Mouse (Mus musculus) cerebellum, postnatal 25 days (tissue): ENCODE measurements around the gene Arhgap19.

ENCODE experiments used
- DNase-seq, 2 experiments: peaks; one replicate each; pipeline ENCODE4 v3.0.0; 2021; ENCODE audit warnings: mixed read lengths in 2 of 2

Arhgap19 gene

DNA sequence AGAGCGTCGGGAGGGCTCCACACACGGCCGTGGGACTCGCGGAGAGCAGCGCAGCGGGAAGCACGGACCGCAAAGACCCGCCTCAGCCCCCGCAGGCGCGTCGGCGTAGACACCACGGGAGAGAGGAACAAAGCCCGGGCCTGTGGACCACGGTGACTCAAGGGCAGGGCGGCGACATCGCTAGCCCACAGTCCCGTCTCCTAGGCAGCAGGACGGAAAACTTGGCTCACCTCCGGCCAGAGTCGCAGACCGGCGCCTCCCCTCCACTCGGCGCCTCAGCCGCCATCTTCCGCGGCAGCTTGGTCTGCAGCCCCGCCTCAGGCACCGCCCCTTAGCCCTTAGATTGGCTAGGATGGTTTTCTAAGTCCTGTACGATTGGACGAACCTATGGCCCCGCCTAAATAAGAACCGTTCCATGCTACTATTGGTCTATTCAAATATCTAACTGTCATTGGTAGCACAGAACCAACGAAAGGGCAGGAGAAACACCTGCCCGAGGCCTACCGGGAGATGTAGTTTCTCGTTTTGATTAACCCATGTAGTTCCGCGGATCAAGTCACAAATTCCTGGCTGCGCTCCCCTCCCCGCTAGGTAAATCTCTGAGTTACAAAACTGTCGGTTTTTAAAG is at the start of gene Arhgap19:
Gene Arhgap19, minus strand, starts transcription at position 306 of the 628 bp plus-strand sequence.
- DNase-seq, result peak; percentile 88 to 92

DNA sequence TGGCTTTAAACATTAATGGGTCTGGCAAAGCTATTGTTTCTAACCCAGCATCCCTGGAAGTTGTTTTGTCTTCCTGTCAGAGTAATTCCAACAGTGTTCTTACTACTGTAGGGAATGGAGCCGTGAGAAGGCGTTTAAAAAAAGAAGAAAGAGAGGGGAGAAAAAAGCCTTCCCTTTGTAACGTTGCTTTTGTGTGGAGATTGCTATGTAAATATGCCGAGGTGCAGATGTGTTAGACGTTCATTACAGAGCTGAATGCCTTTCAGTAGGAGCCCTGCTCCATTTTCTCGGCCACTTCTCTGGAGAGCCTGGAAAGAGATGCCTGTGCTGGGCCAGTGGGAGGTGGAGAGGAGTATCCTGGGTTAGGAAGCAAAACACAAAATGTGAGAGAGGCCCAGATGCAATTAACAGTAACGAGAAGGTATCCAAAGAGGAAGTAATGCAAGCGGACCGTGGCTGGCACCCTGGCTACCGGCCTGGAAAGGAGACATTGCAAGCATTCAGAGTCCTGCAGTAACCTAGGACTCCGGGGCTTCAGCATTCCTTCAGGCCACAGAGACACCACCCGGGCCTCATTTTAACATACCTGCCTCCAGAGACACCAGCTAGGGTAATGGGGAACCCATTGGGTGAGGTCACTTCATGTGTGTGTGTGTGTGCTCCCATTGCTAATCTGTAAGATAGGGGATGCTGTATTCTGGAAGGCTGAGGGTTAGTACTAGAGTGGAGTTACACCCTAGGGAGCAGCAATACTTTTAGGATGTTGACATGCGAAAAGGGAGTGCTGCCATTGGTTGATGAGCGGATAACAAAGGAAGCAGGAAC is 49.1 kb upstream of the Arhgap19 start:
- no peak for DNase-seq

DNA sequence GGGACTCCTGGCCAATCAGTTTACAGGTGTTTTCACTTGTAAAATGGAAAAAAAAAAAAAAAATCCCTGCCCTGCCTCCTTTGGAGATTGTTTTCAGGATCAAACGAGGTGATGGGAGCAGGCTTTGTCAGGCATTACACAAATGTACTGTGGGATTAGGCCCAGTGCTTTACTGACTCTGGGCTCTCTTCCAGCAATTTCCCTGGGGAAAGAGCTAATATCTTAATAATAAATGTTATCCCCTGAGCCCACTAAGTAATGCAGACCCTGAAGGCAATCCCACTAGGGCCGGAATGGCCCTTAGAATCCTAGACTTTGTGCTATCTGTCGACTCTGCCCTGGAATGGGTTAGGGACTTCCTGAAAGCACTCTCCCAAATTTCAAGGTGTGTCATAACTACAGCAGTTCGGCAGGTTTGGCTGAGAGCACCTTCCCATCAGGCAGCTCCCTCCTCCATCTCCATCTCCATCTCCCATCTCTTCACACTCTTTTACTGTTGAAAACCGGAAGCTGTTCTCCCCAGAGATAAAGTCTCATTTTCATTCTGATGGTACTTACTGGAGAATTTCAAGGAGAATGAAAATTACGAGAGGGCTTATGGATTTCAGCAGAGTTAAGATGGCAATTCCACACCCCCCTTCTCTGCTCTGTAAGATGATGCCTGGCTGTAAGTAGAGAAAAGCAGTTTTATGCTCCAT is 48.3 kb upstream of the Arhgap19 start:
- no peak for DNase-seq

DNA sequence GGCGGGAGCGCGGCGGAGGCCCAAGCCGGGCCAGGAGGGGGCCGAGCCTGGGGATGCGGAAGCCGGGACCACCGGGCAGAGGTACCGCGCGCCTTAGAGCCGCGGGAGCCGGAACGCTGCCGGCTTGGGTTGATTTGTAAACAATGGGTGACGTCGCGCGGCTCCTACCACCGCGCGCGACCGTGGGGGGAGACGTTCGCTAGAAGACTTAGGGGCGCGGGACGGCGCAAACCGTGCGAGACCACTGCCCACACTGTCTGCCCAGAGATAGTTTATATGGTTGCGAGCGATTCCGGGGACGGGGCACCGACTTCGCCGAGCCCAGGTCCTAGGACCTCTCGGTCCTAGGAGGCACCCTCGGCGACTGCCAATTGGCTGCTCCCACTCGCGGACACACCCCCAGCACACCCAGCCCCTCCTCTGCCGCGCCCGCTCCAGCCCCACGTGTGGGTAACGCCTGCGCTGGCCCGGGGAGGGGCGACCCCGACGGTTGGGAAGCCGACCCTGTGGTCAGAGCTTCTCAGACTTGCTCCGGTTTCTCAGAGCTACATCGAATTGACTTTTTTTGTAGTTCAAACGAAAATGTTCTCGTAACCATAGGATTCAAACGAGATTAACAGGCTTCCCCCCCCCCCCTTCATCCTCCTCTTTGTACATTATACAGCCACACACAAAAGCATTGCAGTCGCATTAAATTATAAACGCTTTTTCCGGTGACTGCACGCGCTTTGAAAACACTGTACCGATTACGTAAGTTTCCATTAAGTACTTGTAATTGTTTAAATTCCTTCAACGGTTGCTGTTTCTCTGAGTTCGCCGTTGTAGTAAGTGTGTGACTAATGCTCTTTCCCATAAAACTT is 46.4 kb upstream of the Arhgap19 start, which contains the start of gene Frat2:
Gene Frat2, minus strand, starts transcription at position 141 of the 860 bp plus-strand sequence.
- DNase-seq, result peak; percentile 92 to 93

DNA sequence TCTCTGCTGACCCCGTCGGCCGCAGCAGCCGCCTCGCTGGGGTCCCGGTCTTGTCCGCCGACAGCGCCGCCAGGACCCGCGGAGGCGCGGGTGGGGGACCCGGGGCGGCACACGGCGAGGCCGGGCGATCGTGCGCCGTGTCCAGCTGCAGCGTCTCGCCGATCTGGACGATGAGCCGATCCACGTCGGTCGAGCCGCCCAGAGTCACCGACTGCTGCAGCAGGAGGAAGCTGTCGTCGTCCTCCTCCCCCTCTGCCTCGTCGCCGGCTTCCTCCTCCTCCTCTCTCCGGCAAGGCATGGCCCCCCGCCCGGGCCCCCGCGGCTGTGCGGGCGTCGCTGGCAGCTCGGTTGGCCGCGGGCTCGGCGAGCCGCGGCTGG is 45.8 kb upstream of the Arhgap19 start:
- DNase-seq, result peak in 1 of 2 experiments; percentile 67

DNA sequence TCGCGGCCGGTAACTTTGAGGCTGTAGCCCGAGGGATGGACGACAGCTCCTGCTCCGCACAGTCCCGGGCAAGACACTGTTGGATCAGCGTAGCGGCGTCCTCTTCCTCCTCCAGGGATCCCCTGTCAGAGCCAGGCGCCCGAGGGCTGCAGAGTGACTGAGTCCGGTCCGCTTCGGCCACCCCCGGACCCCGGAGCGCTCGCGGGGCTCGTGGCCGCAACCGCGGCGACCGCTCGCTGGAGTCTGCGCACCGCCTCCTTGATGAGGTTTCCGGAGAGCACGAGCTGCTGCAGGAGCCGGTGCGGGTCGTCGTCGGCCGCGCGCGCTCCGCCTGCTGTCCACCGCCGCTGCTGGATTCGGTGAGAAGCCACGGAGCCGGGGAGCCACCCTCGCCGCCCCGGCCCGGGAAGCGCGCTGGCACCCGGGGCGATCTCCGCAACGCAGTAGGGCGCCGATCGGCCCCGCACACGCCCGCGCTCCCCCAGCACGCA is 45.3 kb upstream of the Arhgap19 start:
- DNase-seq, result peak; percentile 70 to 72

DNA sequence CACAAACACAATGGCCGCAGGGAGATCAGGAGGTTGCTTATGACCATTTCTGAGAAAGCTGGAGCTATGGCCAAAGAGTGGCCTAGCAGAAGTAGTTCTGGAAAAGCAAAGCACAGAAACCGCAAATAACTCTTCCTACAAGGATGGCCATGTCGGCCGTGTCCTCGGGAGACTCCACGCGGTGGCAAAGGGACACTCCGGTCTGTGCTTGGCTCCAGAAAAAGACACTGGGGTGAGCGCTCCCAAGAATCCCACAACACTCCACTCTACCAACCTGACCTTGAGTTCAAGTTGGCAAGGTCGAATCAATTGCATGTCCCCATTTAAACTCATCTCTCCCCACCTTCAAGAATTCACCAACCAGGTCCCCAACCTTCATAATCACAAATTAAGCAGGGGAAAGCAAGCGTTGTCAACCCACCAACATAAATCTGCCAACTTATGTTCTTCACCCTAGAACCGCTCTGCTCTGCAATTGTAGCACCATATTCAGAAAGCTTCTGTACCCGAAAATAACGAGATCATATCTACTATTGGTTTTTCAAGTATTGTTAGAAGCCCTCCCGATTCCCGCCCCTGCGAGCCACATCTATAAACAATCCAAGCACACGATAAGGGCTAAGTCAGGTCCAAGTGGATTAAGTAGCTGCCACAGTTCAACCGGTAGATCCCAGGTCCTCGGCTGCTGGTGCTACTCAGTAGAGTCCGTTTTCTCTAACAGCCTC is 44.7 kb upstream of the Arhgap19 start:
- peak; percentile 56 to 65 for DNase-seq

DNA sequence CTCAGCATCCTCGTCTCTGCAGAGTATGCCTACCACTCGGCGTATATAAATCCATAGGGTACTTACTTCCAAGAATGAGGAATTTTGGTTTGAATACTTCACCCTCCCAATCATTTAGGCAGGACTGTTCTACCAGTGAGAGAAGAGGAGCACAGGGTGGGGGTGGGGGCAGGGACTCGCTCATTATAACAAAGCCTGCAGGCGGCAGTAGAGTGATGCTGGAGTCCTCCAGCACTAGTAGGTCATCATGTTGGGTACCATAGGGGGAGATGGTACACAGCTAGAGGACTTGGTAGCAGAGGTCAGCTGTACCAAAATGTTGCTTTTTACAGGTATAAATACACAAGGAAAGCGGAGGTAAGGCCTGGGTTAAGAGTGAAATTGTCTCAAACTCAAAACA is 42.5 kb upstream of the Arhgap19 start:
- DNase-seq, result no peak

DNA sequence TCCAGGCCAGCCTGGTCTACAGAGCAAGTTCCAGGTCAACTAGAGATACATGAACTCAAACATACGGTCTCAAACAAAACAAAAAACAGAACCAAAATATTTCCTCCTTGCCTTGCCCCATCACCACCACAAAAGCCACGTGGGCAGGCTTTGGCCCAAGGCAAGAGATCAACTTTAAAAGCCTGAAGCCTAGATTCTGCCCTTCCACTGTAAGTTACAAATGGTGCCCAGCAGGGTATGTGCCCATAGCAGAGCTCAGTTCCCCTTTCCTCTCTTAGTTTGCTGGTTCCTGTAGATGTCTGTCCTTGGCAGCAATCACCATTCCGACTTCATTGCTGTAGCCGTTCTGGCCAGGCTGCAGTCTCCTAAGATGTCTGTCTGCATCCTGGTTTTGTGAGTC is 40.9 kb upstream of the Arhgap19 start:
- DNase-seq, result no peak

DNA sequence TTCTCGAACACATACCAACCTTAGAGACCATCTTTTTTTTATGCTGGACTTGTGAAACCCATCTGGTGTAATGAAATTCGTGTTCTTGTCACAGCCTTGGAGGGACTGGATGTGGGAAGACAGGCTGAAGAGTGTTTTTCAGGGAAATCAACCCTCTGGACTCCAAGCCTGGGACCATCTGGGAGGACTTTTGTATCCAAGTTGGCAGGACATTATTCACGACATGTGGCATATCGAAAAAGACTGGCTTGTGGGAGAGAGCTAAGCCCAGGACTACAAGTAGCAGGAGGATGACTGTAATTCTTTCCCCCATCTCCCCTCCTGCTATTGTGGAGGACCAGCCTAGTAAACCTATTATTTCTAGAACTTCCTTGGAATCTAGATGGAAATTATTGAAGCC is 40.3 kb upstream of the Arhgap19 start:
- peak; percentile 53 to 57 for DNase-seq

DNA sequence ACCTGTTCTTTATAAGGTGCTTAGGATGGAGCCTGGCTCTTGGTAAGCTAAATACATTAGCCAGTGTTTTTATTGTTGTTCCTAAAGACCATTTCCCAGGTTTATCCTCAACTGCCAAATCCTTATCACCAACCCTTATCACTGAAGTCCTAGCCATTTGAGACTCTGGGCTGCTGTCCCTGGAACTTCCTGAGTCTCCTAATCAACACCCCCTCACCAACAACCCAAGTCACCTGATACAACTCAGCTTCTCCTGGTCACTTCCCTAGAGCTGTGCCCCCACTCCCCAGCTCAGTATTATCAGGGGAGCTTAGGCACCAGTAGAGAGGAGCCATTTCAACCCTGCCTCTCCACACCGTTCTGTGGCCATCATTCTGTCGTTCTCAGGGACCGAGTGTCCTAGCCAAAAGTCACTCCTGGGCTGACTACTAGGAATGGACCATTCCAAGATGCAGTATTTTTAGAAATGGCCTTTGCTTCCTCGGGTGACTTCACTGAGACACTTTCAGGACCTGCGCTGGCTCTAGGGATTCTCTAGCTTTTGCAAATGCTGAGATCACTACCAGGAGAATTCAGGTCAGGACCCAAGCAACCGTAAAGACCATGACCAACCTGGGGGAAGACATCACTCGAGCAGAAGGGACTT is 39.4 kb upstream of the Arhgap19 start:
- DNase-seq, result peak in 1 of 2 experiments; percentile 17

DNA sequence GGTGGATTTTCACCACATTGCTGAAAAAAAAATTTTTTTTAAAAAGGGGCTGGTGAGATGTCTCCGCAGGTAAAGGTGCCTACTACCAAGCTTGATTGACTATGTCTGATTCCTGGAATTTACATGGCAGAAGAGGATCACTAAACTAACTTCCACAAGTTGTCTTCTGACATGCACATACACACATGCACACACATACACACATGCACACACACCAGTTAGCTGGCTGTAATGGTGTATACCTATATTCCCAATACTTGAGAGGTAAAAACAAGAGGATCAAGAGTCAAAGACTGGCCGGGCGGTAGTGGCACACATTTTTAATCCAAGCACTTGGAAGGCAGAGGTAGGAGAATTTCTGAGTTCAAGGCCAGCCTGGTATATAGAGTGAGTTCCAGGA is 37.8 kb upstream of the Arhgap19 start:
- DNase-seq, result no peak

DNA sequence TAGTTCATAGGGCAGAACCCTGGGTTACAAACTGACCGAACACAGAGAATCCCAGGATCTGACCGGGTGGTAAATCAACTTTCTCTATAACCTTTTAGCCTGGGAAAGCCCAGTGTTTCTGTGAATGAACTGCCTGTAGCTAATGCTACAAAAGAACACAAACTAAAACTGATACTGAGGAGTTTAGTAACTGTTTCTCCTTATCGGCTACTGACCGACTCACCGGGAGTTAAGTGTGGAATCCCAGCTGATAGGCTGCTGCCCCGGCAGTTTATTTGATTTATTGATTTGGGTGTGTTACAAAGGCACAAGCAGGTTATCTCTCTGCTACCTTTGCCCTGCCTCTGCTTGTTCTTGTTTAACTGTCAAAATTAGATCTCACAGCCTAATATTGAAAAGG is 37.0 kb upstream of the Arhgap19 start:
- DNase-seq, result no peak

DNA sequence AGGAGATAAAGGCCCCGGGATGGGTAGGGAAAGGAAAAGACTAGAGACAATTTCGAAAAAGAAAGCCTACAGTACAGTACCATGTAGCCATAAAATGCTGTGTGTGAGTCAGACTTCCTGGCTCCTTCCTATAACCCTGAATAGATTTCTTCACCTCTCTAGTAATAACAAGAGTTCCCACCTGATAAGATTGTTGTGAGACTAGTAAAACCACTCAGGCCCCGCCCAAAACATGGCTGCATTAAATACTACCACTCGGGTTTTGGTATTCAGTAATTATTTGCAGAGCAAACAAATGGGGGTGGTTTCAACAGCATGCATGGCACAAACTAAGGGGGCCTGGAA is 36.0 kb upstream of the Arhgap19 start:
- no peak for DNase-seq

DNA sequence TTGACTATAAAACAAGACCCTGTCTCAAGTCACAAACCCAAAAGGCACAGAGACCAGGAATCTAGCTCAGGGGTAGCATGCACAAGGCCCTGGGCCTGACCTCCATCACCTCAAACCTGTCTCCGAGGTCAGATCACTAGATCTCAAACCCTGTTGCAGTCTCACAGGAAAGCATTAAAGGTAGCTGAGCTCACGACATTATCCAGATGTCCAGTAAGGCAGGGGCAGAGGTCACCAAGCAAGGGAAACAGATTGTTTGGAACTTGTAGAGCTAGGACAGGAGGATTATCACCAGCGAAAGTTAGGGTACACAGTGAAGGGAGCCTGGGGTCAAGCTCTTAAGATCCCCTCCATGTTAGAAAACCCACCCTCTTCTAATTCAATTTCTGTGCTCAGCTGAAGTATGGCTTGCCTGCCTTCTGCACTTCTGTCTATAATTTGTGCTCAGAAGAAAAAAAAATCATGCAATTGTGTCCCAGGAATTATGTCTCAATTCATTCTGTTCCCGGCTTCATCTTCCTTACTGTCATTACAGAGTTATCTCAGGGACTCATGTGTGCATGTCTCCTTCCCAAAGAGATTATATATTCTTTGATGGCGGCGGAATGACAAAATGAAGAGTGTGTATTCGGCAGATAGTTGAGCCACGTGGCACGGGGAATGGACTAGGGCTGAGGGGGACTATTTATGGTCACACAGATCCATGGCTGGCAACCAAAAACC is 35.5 kb upstream of the Arhgap19 start:
- DNase-seq, result no peak

DNA sequence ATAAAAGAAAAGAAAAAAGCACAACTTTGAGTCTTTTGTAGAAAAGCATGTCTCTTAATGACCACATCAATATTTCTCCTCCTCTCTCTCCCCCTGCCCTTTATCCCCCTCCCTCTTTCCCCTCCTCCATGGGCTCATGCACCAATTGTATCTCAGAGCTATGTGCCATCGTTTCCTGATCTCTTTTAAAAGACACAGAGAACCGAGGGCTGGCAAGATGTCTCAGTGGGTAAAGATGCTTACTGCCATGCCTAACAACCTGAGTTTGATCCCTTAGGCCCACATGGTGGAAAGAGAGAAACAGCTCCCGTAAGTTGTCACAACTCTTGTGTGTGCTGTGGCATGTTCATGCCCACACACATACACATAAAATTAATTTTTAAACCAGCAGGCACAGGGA is 34.9 kb upstream of the Arhgap19 start:
- DNase-seq, result no peak

DNA sequence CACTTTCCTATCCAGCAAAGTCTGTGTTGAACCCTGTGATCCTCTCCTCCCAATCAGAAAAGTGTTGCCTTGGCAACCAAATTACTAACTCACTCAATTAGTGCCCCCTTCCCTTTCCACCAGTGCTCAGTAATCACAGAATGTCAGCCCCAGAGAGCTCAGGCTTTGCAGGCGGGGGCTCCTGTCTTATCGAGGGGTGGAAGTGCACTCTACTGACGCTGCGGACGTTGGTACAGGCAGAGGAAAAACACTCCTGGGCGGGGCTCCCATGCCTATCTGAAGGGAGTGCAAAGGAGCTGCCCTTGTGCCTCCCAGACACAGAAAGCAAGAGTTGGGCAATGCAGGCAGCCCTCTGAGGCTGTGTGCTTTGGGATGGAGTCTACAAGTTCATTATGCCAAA is 34.0 kb upstream of the Arhgap19 start:
- DNase-seq, result no peak

DNA sequence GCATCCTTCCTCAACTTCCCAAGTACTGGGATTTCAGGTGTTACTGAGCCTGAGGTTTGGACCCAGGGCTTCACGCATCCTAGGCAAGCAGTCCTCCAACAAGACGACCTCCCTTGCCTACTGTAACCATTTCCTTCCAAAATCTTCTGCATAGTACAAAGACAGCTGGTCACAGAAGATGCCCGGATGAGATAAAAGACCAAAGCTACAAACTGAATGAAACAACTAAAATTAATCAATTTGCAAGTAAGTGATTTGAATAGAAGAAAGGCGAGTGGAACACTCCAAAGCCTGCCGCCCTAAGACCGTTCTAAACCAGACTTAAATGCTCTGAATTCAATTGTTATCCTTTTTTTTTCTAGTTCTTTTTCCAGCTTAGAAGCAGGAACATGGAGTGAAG is 33.6 kb upstream of the Arhgap19 start:
- DNase-seq, result no peak

DNA sequence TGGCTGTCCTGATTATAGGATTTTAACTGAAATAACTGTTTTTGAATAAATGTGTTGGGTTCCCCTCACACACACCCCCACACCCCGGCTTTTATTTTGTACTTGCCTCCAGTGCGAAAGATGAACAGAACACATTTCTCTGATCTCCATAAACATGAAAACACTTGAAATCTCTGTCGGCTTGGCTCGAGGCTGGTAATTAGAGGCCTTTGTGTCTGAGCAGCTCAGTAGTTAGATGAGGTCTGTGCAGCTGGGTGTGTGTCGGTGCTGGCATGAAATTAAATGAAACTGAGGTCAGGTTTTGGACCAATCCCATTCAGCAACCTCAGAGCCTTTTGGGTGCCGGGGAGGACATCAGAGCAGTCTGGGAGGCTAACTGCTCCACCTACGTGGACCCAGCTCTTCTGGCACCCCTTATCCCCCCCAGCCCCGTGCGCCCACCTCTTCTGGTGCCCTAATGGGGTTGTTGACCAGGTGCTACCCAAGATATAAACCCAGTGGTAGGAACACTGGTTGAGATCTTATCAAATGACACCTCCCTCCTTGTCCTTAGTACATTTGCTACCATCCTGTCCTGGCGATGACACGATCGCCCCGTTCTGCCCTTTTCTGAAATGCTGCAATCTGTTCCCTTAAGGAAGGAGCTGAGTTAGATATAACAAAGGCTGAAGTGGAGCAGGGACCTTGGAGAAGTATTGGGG is 30.8 kb upstream of the Arhgap19 start:
- DNase-seq, result no peak
